Mouse (Mus musculus) layer of hippocampus, adult 2 months (tissue): ENCODE data around the gene Dcp1a. TPM values are rescaled to one million over a fixed set of nuclear protein-coding genes. Genes with fewer than 3 reads are reported as not detected.

ENCODE experiments used
- DNase-seq, 2 experiments: peaks; one replicate each; pipeline ENCODE4 v3.0.0; 2022; ENCODE audit warnings: low spot score in 2 of 2
- H3K27ac ChIP-seq: fragments of 200-600 bp; 2 replicates; pipeline ENCODE4 v1.8.1; 2022
- H3K4me3 ChIP-seq: fragments of 200-600 bp; 2 replicates; pipeline ENCODE4 v1.8.1; 2022; ENCODE audit warnings: mild to moderate bottlenecking
- CTCF ChIP-seq: fragments of 200-600 bp; conservative IDR thresholded peaks from 2 replicates; pipeline ENCODE4 v1.8.1; 2022; ENCODE audit warnings: antibody characterized with exemption, mild to moderate bottlenecking, moderate library complexity
- long read RNA-seq, 2 experiments: library from polyadenylated mRNA; stranded (forward); transcript quantifications; one replicate each; pipeline ENCODE4 v2.0.0; 2021; ENCODE audit warnings: borderline mapping rate in 2 of 2
- total RNA-seq, 2 experiments: library from RNA; stranded (reverse); gene quantifications; 2 replicates each; pipeline ENCODE4 v1.2.3; 2021

The Dcp1a gene
- 10 to 100 TPM; 22.7 to 23.0 TPM for total RNA-seq
- long read RNA-seq, experiment 1, full-length matches to known transcripts = 8 of 11 reads
- long read RNA-seq, experiment 1, partial matches to known transcripts = 2 of 11 reads
- long read RNA-seq, experiment 1, other reads (novel, unspliced or antisense) = 1 of 11 reads
- long read RNA-seq, experiment 2, full-length matches to known transcripts = 15 of 22 reads
- long read RNA-seq, experiment 2, partial matches to known transcripts = 0 of 22 reads
- long read RNA-seq, experiment 2, other reads (novel, unspliced or antisense) = 7 of 22 reads

GRCm38 (mm10) chr14:30479361-30479948, at the start of gene Dcp1a:
TSS of gene Dcp1a (plus strand) at chr14:30479535.
- TF ChIP-seq CTCF = peak; percentile 61
- peak; percentile 96 to 97 for DNase-seq
- peak within 1 kb of the TSS; percentile 97 for H3K27ac ChIP-seq

GRCm38 (mm10) chr14:30429606-30430005, 49.7 kb upstream of the Dcp1a start:
- Histone ChIP-seq H3K4me3 (no peak overlapping the region), H3K27ac (no peak overlapping the region)
- TF ChIP-seq CTCF = no peak
- DNase-seq = no peak

More at GRCm38 (mm10) chr14:30479361-30479948, at the start of gene Dcp1a:
- peak within 1 kb of the TSS; percentile 95 for H3K4me3 ChIP-seq

- TF ChIP-seq CTCF = no peak
- Histone ChIP-seq H3K4me3 (no peak overlapping the region), H3K27ac (no peak overlapping the region)
- no peak for DNase-seq
These were observed 49.3 kb upstream of the Dcp1a start for GRCm38 (mm10) chr14:30430026-30430425.

- no peak overlapping the region for H3K27ac ChIP-seq
- no peak for TF ChIP-seq CTCF
- no peak for DNase-seq
- no peak overlapping the region for H3K4me3 ChIP-seq
These were observed 48.9 kb upstream of the Dcp1a start for GRCm38 (mm10) chr14:30430446-30430845.

- Histone ChIP-seq H3K27ac (no peak overlapping the region), H3K4me3 (no peak overlapping the region)
- TF ChIP-seq CTCF = no peak
- no peak for DNase-seq
These were observed 44.0 kb upstream of the Dcp1a start for GRCm38 (mm10) chr14:30435316-30435715.

GRCm38 (mm10) chr14:30439915-30440314, 39.4 kb upstream of the Dcp1a start:
- DNase-seq = no peak
- H3K4me3 ChIP-seq = no peak overlapping the region
- H3K27ac ChIP-seq = no peak overlapping the region
- no peak for TF ChIP-seq CTCF

GRCm38 (mm10) chr14:30455801-30456595, 23.3 kb upstream of the Dcp1a start:
- TF ChIP-seq CTCF = no peak
- H3K27ac ChIP-seq = no peak overlapping the region
- no peak overlapping the region for H3K4me3 ChIP-seq
- no peak for DNase-seq

GRCm38 (mm10) chr14:30457436-30457835, 21.9 kb upstream of the Dcp1a start:
- no peak for TF ChIP-seq CTCF

GRCm38 (mm10) chr14:30457897-30458296, 21.4 kb upstream of the Dcp1a start:
- no peak overlapping the region; the same call in 1 of the 2 replicates for H3K27ac ChIP-seq
- peak in 1 of 2 experiments; percentile 16 for DNase-seq
- no peak overlapping the region for H3K4me3 ChIP-seq
- TF ChIP-seq CTCF = no peak

More at GRCm38 (mm10) chr14:30457436-30457835, 21.9 kb upstream of the Dcp1a start:
- Histone ChIP-seq H3K4me3 (no peak overlapping the region), H3K27ac (no peak overlapping the region)
- DNase-seq = peak; percentile 19 to 42

- DNase-seq = no peak
- Histone ChIP-seq H3K27ac (no peak overlapping the region), H3K4me3 (no peak overlapping the region)
- TF ChIP-seq CTCF = no peak
These were observed 20.5 kb upstream of the Dcp1a start for GRCm38 (mm10) chr14:30458820-30459219.

- DNase-seq = peak; percentile 72 to 81
These were observed 19.3 kb upstream of the Dcp1a start for GRCm38 (mm10) chr14:30459891-30460523.

GRCm38 (mm10) chr14:30463312-30463711, 16.0 kb upstream of the Dcp1a start:
- no peak for DNase-seq
- no peak overlapping the region for H3K27ac ChIP-seq
- TF ChIP-seq CTCF = no peak
- no peak overlapping the region for H3K4me3 ChIP-seq

More at GRCm38 (mm10) chr14:30459891-30460523, 19.3 kb upstream of the Dcp1a start:
- peak overlapping the region; percentile 21 for H3K4me3 ChIP-seq
- H3K27ac ChIP-seq = no peak overlapping the region
- peak; percentile 99 for TF ChIP-seq CTCF

GRCm38 (mm10) chr14:30473605-30474004, 5.7 kb upstream of the Dcp1a start:
- no peak for DNase-seq
- H3K27ac ChIP-seq = no peak overlapping the region
- H3K4me3 ChIP-seq = no peak overlapping the region
- TF ChIP-seq CTCF = no peak
